Mouse (Mus musculus) stomach, embryonic 16.5 days (tissue): ENCODE measurements around the gene Rptor. TPM values are rescaled to one million over a fixed set of nuclear protein-coding genes. Genes with fewer than 3 reads are reported as not detected.

Source experiments
- ATAC-seq: fragments of 200-750 bp; cut with Nextera tagmentation; 2 replicates; pipeline ENCODE4 v1.8.0; 2017; ENCODE audit warnings: moderate number of reproducible peaks, moderate TSS enrichment; ENCODE audit not compliant: insufficient read depth, low FRiP score
- H3K27ac ChIP-seq: fragments of 300-500 bp; sonication (generic); 2 replicates; pipeline ENCODE4 v1.5.1; 2014; ENCODE audit warnings: low read length
- H3K27me3 ChIP-seq: fragments of 300-500 bp; sonication (generic); 2 replicates; pipeline ENCODE4 v1.6.1; 2014; ENCODE audit warnings: low read length, control low read depth, mixed read lengths; ENCODE audit not compliant: control insufficient read depth, insufficient read depth
- H3K36me3 ChIP-seq: fragments of 300-500 bp; sonication (generic); 2 replicates; pipeline ENCODE4 v1.6.1; 2014; ENCODE audit warnings: low read length; ENCODE audit not compliant: control insufficient read depth, insufficient read depth
- H3K4me1 ChIP-seq: fragments of 300-500 bp; sonication (generic); 2 replicates; pipeline ENCODE4 v1.6.1; 2014; ENCODE audit warnings: low read length, control low read depth, mixed read lengths; ENCODE audit not compliant: control insufficient read depth, insufficient read depth
- H3K4me2 ChIP-seq: fragments of 300-500 bp; sonication (generic); 2 replicates; pipeline ENCODE4 v1.6.1; 2014; ENCODE audit warnings: low read depth, low read length, mixed read lengths
- H3K4me3 ChIP-seq: fragments of 300-500 bp; sonication (generic); replicated peaks from 2 replicates; pipeline ENCODE4 v1.5.1; 2014; ENCODE audit warnings: mild to moderate bottlenecking, low read length
- H3K9ac ChIP-seq: fragments of 300-500 bp; sonication (generic); 2 replicates; pipeline ENCODE4 v1.6.1; 2014; ENCODE audit warnings: low read length
- H3K9me3 ChIP-seq: fragments of 300-500 bp; sonication (generic); replicated peaks from 2 replicates; pipeline ENCODE4 v1.6.1; 2016; ENCODE audit warnings: low read length, control low read depth; ENCODE audit not compliant: control insufficient read depth
- WGBS: fragments of 180-500 bp; shearing (Covaris S2); extraction: QIAGEN DNeasy Blood & Tissue Kit; methylation state at CpG from one replicate; pipeline ENCODE4 v1.1.7; 2014; 5-methylcytosine and 5-hydroxymethylcytosine counted together
- polyA plus RNA-seq: library from polyadenylated mRNA; unstranded; fragments of >200 nt; fragmentation: Nextera tagmentation; extraction: Ambion mirVana; gene quantifications from 2 replicates; pipeline ENCODE4 v1.2.1, GENCODE M21; 2015

The Rptor gene
- polyA plus RNA-seq, 1 experiment from 2014 or later, result 6.1 TPM

- Histone ChIP-seq H3K9me3 (no peaks in the 10 kb centered on the region; the same call in 1 of the 2 replicates), H3K27ac (no peak overlapping the region), H3K4me1 (peaks cover 15% of the 10 kb centered on the region; the same call in 1 of the 2 replicates), H3K27me3 (no peaks in the 10 kb centered on the region), H3K4me3 (no peak overlapping the region), H3K9ac (no peak overlapping the region), H3K4me2 (no peak overlapping the region), H3K36me3 (no peaks in the 10 kb centered on the region)
- no peak for ATAC-seq
- 37% methylated on average over 2 of the region's 2 CpGs for WGBS
Observed at GRCm38 (mm10) chr11:119672041-119672440, 69.3 kb downstream of the Rptor start.

- Histone ChIP-seq H3K36me3 (no peaks in the 10 kb centered on the region), H3K27me3 (no peaks in the 10 kb centered on the region), H3K4me2 (no peak overlapping the region), H3K27ac (no peak overlapping the region; the same call in 1 of the 2 replicates), H3K4me3 (no peak overlapping the region), H3K9me3 (no peaks in the 10 kb centered on the region; the same call in 1 of the 2 replicates), H3K9ac (no peak overlapping the region), H3K4me1 (peaks cover 17% of the 10 kb centered on the region; the same call in 1 of the 2 replicates)
- WGBS, result 51% methylated on average over 4 of the region's 4 CpGs
- ATAC-seq, result peak; percentile 47; the same call in 1 of the 2 replicates
Observed at GRCm38 (mm10) chr11:119672775-119673174, 70.1 kb downstream of the Rptor start.

GRCm38 (mm10) chr11:119674835-119675234 lies 72.1 kb downstream of the Rptor start:
- Histone ChIP-seq H3K9me3 (no peaks in the 10 kb centered on the region; the same call in 1 of the 2 replicates), H3K9ac (no peak overlapping the region), H3K4me3 (no peak overlapping the region), H3K36me3 (no peaks in the 10 kb centered on the region), H3K4me2 (no peak overlapping the region), H3K27ac (no peak overlapping the region), H3K4me1 (peaks cover 13% of the 10 kb centered on the region; the same call in 1 of the 2 replicates), H3K27me3 (no peaks in the 10 kb centered on the region)
- 65% methylated on average over 4 of the region's 4 CpGs for WGBS
- ATAC-seq, result no peak

GRCm38 (mm10) chr11:119675546-119675945 lies 72.8 kb downstream of the Rptor start:
- ATAC-seq, result no peak
- 68% methylated on average over 6 of the region's 6 CpGs for WGBS
- Histone ChIP-seq H3K9ac (no peak overlapping the region), H3K4me1 (peaks cover 12% of the 10 kb centered on the region), H3K36me3 (no peaks in the 10 kb centered on the region), H3K27me3 (no peaks in the 10 kb centered on the region), H3K4me3 (no peak overlapping the region), H3K4me2 (no peak overlapping the region), H3K9me3 (no peaks in the 10 kb centered on the region; the same call in 1 of the 2 replicates), H3K27ac (no peak overlapping the region)

DNA sequence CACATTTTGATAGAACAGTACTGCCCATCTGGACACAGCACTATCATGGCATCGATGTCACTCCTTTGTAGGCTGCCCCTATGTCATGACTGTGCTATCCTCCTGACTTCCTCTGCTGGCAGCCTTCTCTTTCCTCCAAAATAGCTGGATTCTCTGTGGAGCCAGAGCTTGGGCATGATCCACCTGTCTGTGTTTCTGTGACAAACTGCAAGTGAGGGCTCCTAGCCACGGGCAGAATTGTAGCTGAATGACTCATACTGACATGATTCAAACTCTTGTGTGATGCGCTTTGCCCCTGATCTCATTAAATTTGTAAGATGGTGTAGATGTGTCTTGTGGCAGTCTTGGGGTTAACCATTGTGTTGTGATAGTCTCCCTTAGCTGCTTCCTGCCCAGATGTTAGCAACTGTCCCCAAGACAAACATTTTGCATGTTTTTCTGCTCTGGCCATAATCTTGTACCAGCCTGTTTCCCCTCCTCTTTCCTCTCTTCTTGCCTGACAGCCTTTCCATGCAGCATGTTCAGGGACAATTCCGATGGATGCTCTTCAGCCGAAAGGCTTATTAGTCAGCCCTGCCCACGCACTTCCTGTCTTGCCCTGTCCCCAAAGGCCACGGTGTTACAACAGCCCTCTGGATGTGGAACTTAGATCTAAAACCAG lies 74.2 kb downstream of the Rptor start:
- H3K9me3 ChIP-seq, result no peaks in the 10 kb centered on the region; the same call in 1 of the 2 replicates
- ATAC-seq, result no peak
- H3K9ac ChIP-seq, result no peak overlapping the region
- H3K27me3 ChIP-seq, result no peaks in the 10 kb centered on the region
- H3K36me3 ChIP-seq, result no peaks in the 10 kb centered on the region
- H3K4me1 ChIP-seq, result peaks cover 12% of the 10 kb centered on the region
- H3K4me2 ChIP-seq, result no peak overlapping the region
- H3K27ac ChIP-seq, result no peak overlapping the region
- no peak overlapping the region for H3K4me3 ChIP-seq
- WGBS, result 61% methylated on average over 7 of the region's 7 CpGs

DNA sequence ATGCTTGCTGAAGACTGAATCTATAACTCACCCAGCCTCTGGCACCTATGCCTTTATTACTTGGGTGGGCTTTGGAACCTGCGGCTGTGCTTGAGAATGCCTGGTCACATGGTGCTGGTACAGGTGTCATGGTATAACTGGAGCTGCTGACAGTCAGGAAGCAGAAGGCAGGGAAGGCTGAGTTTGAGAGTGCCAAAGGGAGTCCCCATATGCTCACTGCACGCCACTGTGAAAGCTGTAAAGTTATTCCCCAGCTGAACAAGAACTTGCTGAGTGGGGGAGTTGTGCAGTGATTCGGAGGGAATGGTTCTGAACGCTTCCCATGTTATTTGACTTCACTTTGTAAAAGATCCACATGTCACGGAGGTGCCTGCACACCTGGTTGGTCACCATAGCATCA lies 75.7 kb downstream of the Rptor start:
- peaks cover 12% of the 10 kb centered on the region for H3K4me1 ChIP-seq
- no peaks in the 10 kb centered on the region; the same call in 1 of the 2 replicates for H3K9me3 ChIP-seq
- no peak overlapping the region for H3K27ac ChIP-seq
- ATAC-seq, result no peak
- H3K36me3 ChIP-seq, result no peaks in the 10 kb centered on the region
- H3K9ac ChIP-seq, result no peak overlapping the region
- H3K4me2 ChIP-seq, result no peak overlapping the region
- WGBS, result 84% methylated on average over 5 of the region's 5 CpGs
- no peak overlapping the region for H3K4me3 ChIP-seq
- no peaks in the 10 kb centered on the region for H3K27me3 ChIP-seq

GRCm38 (mm10) chr11:119680735-119681134 lies 78.0 kb downstream of the Rptor start:
- 86% methylated on average over 2 of the region's 2 CpGs for WGBS
- H3K27me3 ChIP-seq, result no peaks in the 10 kb centered on the region
- no peak for ATAC-seq
- H3K4me3 ChIP-seq, result no peak overlapping the region
- H3K36me3 ChIP-seq, result no peaks in the 10 kb centered on the region
- no peak overlapping the region for H3K9ac ChIP-seq
- peaks cover 27% of the 10 kb centered on the region for H3K4me1 ChIP-seq
- no peak overlapping the region for H3K4me2 ChIP-seq
- H3K27ac ChIP-seq, result no peak overlapping the region
- H3K9me3 ChIP-seq, result no peaks in the 10 kb centered on the region

- H3K4me2 ChIP-seq, result no peak overlapping the region
- no peak overlapping the region for H3K9ac ChIP-seq
- H3K27ac ChIP-seq, result no peak overlapping the region
- no peak for ATAC-seq
- 72% methylated on average over 2 of the region's 2 CpGs for WGBS
- H3K27me3 ChIP-seq, result no peaks in the 10 kb centered on the region
- H3K9me3 ChIP-seq, result no peaks in the 10 kb centered on the region
- H3K4me3 ChIP-seq, result no peak overlapping the region
- no peaks in the 10 kb centered on the region for H3K36me3 ChIP-seq
- peaks cover 25% of the 10 kb centered on the region for H3K4me1 ChIP-seq
Observed at GRCm38 (mm10) chr11:119682285-119682684, 79.6 kb downstream of the Rptor start.

DNA sequence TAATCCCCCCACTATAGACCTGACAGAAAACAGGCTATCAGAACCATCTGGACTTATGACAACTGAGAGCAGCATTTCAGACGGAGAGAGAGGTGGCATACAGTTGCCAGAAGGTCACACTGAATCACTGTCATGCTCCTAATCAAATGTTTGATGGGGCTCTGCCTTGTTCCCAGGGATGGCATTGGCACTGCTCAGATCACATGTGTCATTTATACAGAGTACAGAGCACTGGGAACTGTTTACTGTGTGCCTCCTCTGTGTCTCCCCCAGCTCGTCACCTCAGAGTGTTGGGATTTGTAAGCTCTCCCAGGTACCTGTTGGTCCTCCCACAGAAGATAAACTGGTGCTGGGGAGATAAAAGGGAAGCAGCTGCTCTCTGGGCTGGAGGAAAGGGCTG lies 81.1 kb downstream of the Rptor start:
- Histone ChIP-seq H3K9me3 (no peaks in the 10 kb centered on the region), H3K4me1 (peaks cover 25% of the 10 kb centered on the region), H3K4me2 (no peak overlapping the region), H3K36me3 (no peaks in the 10 kb centered on the region), H3K27ac (no peak overlapping the region), H3K9ac (no peak overlapping the region), H3K4me3 (no peak overlapping the region), H3K27me3 (no peaks in the 10 kb centered on the region)
- no peak for ATAC-seq
- WGBS, result 60% methylated on average over 2 of the region's 2 CpGs
